Mouse (Mus musculus) left cerebral cortex, adult 11 months (tissue): ENCODE measurements around the gene Olfr1112.
"Not testable (repeated sequence)": the region's sequence is repeated elsewhere in the genome, so short reads cannot be mapped to it uniquely, and the experiment has no call there.

Source experiments
- DNase-seq: peaks from one replicate; pipeline ENCODE4 v3.0.0; 2022; ENCODE audit warnings: low spot score

Gene Olfr1112

GRCm38 (mm10) chr2:87187498-87187897, at the start of gene Olfr1112:
Olfr1112 (plus strand) TSS chr2:87187798.
- DNase-seq, result no peak

- DNase-seq, result no peak
Measured at GRCm38 (mm10) chr2:87140200-87140599, 47.4 kb upstream of the Olfr1112 start, which contains the start of gene Olfr1110. Olfr1110 (minus strand) TSS chr2:87140300.

- DNase-seq, result no peak
Measured at GRCm38 (mm10) chr2:87152524-87152923, 35.1 kb upstream of the Olfr1112 start, which contains the start of gene Olfr1111. Olfr1111 (minus strand) TSS chr2:87152624.

- DNase-seq, result not testable (repeated sequence)
Measured at GRCm38 (mm10) chr2:87167731-87168130, 19.9 kb upstream of the Olfr1112 start.

DNA sequence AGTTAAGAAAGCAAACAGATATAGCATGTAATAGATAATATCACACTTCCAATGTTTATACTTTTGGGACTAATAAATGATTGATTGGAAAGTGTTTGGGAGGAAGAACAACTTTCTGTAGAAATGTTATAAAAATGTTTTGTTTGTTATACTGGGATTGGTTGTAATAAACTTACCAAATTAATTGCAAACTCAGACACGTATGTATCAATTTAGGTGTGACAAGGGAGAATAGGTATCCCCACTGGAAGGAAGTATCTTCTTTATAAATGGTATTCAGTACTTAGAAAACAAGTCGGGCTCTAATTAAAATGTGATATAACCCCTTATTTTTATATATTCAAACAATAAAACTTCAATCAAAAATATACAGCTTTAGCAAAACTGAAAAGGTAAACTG, 21.1 kb downstream of the Olfr1112 start, which contains the start of gene Olfr1113:
Gene Olfr1113 (plus strand): TSS at position 301 of the 400 bp plus-strand sequence.
- DNase-seq, result no peak
